Mouse (Mus musculus) forebrain, embryonic 13.5 days (tissue): ENCODE measurements around the gene Crybg1. TPM values are rescaled to one million over a fixed set of nuclear protein-coding genes. Genes with fewer than 3 reads are reported as not detected.

Experiments
- ATAC-seq: fragments of 200-750 bp; cut with Nextera tagmentation; 2 replicates; pipeline ENCODE4 v1.8.0; 2017
- H3K27ac ChIP-seq: fragments of 300-500 bp; sonication (generic); 2 replicates; pipeline ENCODE4 v1.5.1; 2015; ENCODE audit warnings: inconsistent platforms, mild to moderate bottlenecking, moderate library complexity
- H3K27me3 ChIP-seq: fragments of 300-500 bp; sonication (generic); 2 replicates; pipeline ENCODE4 v1.6.1; 2015; ENCODE audit warnings: mild to moderate bottlenecking, inconsistent platforms
- H3K36me3 ChIP-seq: fragments of 300-500 bp; sonication (generic); 2 replicates; pipeline ENCODE4 v1.6.1; 2015; ENCODE audit warnings: mild to moderate bottlenecking, inconsistent platforms; ENCODE audit not compliant: poor library complexity, severe bottlenecking
- H3K4me1 ChIP-seq: fragments of 300-500 bp; sonication (generic); 2 replicates; pipeline ENCODE4 v1.6.1; 2015; ENCODE audit warnings: inconsistent platforms
- H3K4me2 ChIP-seq: fragments of 300-500 bp; sonication (generic); 2 replicates; pipeline ENCODE4 v1.6.1; 2015; ENCODE audit warnings: inconsistent platforms, mild to moderate bottlenecking, moderate library complexity
- H3K4me3 ChIP-seq: fragments of 300-500 bp; sonication (generic); 2 replicates; pipeline ENCODE4 v1.5.1; 2015; ENCODE audit warnings: mild to moderate bottlenecking, inconsistent platforms
- H3K9ac ChIP-seq: fragments of 300-500 bp; sonication (generic); 2 replicates; pipeline ENCODE4 v1.6.1; 2015; ENCODE audit warnings: mild to moderate bottlenecking, inconsistent platforms
- H3K9me3 ChIP-seq: fragments of 300-500 bp; sonication (generic); replicated peaks from 2 replicates; pipeline ENCODE4 v1.6.1; 2016; ENCODE audit warnings: inconsistent platforms
- WGBS: fragments of 180-500 bp; shearing (Covaris S2); methylation state at CpG from one replicate; pipeline ENCODE4 v1.1.7; 2015; 5-methylcytosine and 5-hydroxymethylcytosine counted together
- polyA plus RNA-seq: library from polyadenylated mRNA; unstranded; fragments of >200 nt; fragmentation: Nextera tagmentation; extraction: Ambion mirVana; gene quantifications from 2 replicates; pipeline ENCODE4 v1.2.1, GENCODE M21; 2015

Gene Crybg1
- polyA plus RNA-seq, 1 experiment from 2014 or later, result 0.28 TPM

DNA sequence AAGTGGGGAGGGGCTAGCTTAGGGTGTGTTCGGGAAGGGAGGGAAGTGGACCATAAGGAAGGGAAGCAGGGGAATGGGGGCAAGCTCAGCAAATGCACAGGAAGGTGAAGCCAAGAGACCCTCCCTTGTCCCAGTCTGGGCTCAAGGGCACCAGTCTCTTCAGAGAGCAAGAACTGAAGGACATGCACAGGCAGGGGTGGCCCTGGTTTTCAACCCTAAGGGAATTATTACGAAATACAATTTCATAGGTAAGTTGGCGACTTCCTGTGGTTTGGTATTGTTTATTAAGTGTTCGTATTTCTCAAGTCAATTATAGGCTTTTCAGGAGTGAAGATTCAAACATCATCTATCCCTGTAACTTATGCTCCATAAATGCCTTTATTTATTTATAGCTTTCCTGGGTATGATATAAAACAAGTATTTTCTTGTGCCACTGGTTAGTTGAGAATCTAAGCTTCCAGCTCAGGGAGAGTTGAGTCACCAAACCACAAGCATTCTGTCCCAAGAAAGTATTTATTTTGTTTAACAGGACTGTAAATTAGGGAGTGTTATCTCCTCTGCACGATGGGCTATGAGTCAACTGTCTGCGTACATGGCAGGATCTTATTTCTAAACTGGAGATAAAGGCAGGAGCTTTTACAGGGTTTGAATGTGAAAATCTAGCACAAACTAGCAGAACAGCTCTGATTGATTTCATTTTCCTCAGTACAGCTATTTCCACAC, 69.7 kb downstream of the Crybg1 start:
- no peaks in the 10 kb centered on the region for H3K27me3 ChIP-seq
- H3K36me3 ChIP-seq, result no peaks in the 10 kb centered on the region
- 84% methylated on average over 6 of the region's 6 CpGs for WGBS
- no peak overlapping the region for H3K4me2 ChIP-seq
- no peak for ATAC-seq
- no peak overlapping the region for H3K4me3 ChIP-seq
- no peaks in the 10 kb centered on the region for H3K9me3 ChIP-seq
- no peaks in the 10 kb centered on the region for H3K4me1 ChIP-seq
- no peak overlapping the region for H3K27ac ChIP-seq
- no peak overlapping the region for H3K9ac ChIP-seq

DNA sequence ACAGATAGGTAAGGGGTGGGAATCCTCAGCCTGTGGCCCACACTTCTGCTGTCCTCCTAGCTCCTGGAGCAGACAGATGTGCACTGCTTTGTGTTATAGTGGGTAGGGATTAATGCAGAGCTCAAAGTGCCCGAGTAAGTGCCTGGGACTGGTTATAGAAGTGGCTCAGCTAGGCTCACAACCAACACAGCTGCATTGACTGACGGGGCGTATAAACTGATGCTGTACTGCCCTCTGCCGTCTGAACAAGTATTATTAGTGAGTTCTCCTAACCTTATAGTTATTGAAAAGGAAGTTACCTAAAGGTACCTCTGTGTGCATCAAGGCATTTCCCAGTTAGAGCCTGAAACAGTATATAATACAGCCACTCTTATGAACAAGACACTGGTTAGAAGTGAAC, 77.6 kb downstream of the Crybg1 start:
- no peaks in the 10 kb centered on the region for H3K9me3 ChIP-seq
- WGBS, result under 1% methylated on average over 4 of the region's 4 CpGs

DNA sequence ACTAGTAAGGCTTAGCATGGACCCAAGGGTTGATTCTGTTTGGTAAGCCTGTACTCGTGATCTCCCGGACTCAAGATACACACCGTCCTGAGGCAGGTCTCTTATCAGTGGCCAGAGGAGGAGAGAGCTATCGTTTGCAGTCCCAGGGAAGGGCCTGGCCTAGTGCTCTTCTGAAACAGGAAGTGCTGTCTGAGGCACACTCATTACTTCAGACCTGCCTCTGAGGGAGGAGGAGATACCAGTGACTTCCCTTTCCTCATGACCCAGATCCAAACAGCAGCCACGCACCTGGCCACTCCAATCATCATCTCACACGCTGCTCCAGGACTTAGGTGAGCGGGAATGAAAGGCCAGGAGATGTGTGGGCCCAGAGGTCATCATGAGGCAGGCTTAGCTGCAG, 79.5 kb downstream of the Crybg1 start:
- no peak overlapping the region for H3K27ac ChIP-seq

More for the DNA sequence above, 77.6 kb downstream of the Crybg1 start:
- Histone ChIP-seq H3K27ac (no peak overlapping the region), H3K4me3 (no peak overlapping the region), H3K36me3 (no peaks in the 10 kb centered on the region), H3K4me2 (no peak overlapping the region), H3K9ac (no peak overlapping the region), H3K4me1 (no peaks in the 10 kb centered on the region), H3K27me3 (no peaks in the 10 kb centered on the region)
- peak; percentile 86 for ATAC-seq

DNA sequence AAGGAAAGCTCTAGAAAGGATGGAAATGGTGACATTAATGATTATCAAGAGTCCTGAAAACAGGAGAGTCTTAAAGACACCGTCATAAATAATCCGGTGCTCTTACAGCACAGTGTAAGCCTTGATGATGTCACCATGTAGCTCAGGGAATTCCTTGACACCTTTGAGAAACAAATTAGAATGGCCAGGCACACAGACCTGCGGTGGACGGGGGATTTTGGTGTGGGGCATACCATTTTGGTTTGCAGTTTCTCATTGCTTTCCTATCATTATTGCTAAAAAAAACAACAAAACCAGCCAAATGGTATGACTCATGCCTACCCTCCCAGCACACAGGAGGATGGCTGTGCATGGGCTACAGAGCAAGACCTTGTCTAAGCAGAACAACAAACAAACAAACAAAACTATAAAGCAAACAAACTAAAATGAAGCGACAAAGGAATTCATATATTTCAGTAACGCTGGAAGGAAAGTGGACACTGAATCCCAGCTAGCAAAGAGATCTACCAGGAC, 82.7 kb downstream of the Crybg1 start:
- Histone ChIP-seq H3K27ac (no peak overlapping the region), H3K36me3 (no peaks in the 10 kb centered on the region), H3K4me3 (no peak overlapping the region), H3K9ac (no peak overlapping the region), H3K9me3 (no peaks in the 10 kb centered on the region), H3K4me2 (no peak overlapping the region), H3K4me1 (no peaks in the 10 kb centered on the region), H3K27me3 (no peaks in the 10 kb centered on the region)
- no peak for ATAC-seq
- 92% methylated on average over 6 of the region's 6 CpGs for WGBS

More for the DNA sequence above, 79.5 kb downstream of the Crybg1 start:
- H3K4me2 ChIP-seq, result no peak overlapping the region
- no peaks in the 10 kb centered on the region for H3K9me3 ChIP-seq
- H3K4me1 ChIP-seq, result no peaks in the 10 kb centered on the region
- H3K9ac ChIP-seq, result no peak overlapping the region
- no peak overlapping the region for H3K4me3 ChIP-seq
- ATAC-seq, result no peak
- no peaks in the 10 kb centered on the region for H3K36me3 ChIP-seq
- H3K27me3 ChIP-seq, result no peaks in the 10 kb centered on the region
- WGBS, result 93% methylated on average over 7 of the region's 7 CpGs

DNA sequence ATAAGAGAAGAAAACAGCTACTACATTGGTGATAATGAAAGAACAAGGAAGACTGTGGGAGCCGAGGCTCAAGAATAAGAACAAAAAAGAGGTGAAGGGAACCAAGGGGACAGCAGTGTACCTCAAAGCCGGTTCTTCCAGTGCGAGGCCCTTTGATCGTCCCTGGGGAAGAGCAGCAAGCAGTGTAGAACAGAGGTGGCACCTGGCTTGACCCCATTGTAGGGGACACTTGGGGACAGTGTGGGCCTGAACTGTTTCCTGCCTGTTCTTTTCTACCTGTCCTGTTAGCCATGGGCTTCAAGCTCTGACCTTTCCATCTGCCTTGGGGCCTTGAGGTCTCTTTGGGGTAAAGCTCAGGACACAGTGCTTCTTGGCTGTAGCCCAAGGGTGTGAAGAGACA, 85.7 kb downstream of the Crybg1 start:
- Histone ChIP-seq H3K27me3 (no peaks in the 10 kb centered on the region), H3K27ac (no peak overlapping the region), H3K9ac (no peak overlapping the region), H3K9me3 (no peaks in the 10 kb centered on the region), H3K4me2 (no peak overlapping the region), H3K36me3 (no peaks in the 10 kb centered on the region), H3K4me3 (no peak overlapping the region), H3K4me1 (no peaks in the 10 kb centered on the region)
- ATAC-seq, result no peak
- WGBS, result 89% methylated on average over 4 of the region's 4 CpGs

DNA sequence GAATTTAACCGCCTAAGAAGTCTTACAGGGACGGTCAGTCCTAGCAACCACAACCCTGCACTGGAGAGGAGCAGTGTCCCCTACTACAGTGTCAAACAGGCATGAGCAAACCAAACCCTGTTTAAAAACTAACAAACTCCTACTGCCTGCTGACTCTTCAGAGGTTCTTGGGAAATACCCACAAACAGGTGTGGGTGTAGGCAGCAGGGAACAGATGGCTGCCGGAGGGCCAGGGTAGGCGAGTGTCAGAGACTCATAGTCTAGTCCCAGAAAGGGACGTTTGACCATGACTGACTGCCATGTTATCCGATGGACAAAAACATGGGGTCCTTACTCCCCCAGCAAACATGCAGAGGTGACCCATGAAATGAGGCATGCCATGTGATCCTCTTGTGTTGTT, 97.7 kb downstream of the Crybg1 start:
- WGBS, result 89% methylated on average over 6 of the region's 6 CpGs
- no peak overlapping the region for H3K27ac ChIP-seq
- H3K4me1 ChIP-seq, result no peaks in the 10 kb centered on the region
- H3K27me3 ChIP-seq, result no peaks in the 10 kb centered on the region
- H3K4me3 ChIP-seq, result no peak overlapping the region
- H3K36me3 ChIP-seq, result no peaks in the 10 kb centered on the region
- H3K9ac ChIP-seq, result no peak overlapping the region
- H3K9me3 ChIP-seq, result no peaks in the 10 kb centered on the region
- H3K4me2 ChIP-seq, result no peak overlapping the region
- ATAC-seq, result no peak

DNA sequence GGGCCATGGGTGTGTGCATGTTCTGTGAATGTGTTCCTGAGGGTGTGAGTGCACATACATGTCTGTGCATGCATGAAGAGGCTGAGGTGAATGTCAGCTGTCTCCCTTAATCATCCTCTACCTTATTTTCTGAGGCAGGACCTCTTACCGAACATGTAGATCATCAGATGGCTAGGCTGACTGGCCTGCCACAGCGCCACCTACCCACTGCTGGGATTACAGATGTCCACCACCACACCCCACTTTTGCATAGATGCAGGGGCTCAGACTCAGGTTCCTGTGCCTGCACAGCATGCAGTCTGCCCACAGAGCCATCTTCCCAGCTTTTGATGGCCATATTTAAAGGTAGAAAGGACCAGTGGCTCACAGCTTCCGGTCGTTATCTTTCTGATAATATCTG, 103.9 kb downstream of the Crybg1 start:
- no peaks in the 10 kb centered on the region for H3K4me1 ChIP-seq
- H3K9me3 ChIP-seq, result no peaks in the 10 kb centered on the region
- no peaks in the 10 kb centered on the region for H3K27me3 ChIP-seq
- no peaks in the 10 kb centered on the region for H3K36me3 ChIP-seq
- no peak overlapping the region for H3K27ac ChIP-seq
- no peak overlapping the region for H3K4me2 ChIP-seq
- no peak overlapping the region for H3K4me3 ChIP-seq
- H3K9ac ChIP-seq, result no peak overlapping the region
- ATAC-seq, result no peak
- WGBS, result 69% methylated on average over 4 of the region's 4 CpGs

DNA sequence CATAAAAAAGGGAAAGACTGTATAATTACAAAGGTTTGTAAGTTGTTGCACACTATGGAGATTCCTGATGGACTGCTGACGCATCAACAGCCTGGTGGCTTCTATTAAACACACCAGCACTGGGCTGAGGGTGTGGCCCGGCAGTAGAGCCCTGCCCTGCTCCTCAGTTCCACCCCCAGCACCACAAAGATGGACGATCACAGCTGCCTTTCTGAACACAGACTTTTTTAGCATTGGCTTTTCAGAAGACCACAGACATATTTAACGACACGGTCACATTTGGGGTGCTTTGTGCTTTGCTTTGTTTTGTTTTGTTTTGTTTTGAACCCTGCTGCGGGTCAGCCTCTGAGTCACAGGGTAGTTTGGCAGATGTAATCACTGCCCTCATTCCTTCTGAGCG, 105.0 kb downstream of the Crybg1 start:
- H3K4me2 ChIP-seq, result no peak overlapping the region
- WGBS, result 69% methylated on average over 7 of the region's 7 CpGs
- H3K4me3 ChIP-seq, result no peak overlapping the region
- H3K9ac ChIP-seq, result no peak overlapping the region
- no peaks in the 10 kb centered on the region for H3K36me3 ChIP-seq
- no peak for ATAC-seq
- H3K27me3 ChIP-seq, result no peaks in the 10 kb centered on the region
- H3K27ac ChIP-seq, result no peak overlapping the region
- no peaks in the 10 kb centered on the region for H3K9me3 ChIP-seq
- H3K4me1 ChIP-seq, result no peaks in the 10 kb centered on the region

DNA sequence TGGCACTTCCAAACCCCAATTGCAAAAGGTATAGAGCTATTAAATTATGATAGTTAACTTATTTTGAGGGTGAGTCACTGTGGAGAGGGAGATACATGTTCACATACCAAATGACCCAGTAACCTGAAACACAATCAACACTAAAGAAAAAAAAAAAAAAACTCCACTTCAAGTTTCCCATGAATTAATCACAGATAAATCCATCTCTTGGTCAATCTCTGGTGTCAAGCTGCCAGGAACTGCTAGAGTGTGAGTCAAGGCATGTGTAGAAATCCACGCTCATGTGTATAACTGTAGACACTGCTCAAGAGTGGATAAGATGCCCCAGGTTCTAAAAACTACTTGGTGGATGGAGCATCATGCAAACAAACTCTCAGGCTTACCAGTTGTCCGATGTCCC, 109.5 kb downstream of the Crybg1 start:
- Histone ChIP-seq H3K4me3 (no peak overlapping the region), H3K9me3 (no peaks in the 10 kb centered on the region), H3K27ac (no peak overlapping the region), H3K4me1 (no peaks in the 10 kb centered on the region), H3K36me3 (no peaks in the 10 kb centered on the region), H3K9ac (no peak overlapping the region), H3K27me3 (no peaks in the 10 kb centered on the region), H3K4me2 (no peak overlapping the region)
- 90% methylated on average over 2 of the region's 2 CpGs for WGBS
- no peak for ATAC-seq

DNA sequence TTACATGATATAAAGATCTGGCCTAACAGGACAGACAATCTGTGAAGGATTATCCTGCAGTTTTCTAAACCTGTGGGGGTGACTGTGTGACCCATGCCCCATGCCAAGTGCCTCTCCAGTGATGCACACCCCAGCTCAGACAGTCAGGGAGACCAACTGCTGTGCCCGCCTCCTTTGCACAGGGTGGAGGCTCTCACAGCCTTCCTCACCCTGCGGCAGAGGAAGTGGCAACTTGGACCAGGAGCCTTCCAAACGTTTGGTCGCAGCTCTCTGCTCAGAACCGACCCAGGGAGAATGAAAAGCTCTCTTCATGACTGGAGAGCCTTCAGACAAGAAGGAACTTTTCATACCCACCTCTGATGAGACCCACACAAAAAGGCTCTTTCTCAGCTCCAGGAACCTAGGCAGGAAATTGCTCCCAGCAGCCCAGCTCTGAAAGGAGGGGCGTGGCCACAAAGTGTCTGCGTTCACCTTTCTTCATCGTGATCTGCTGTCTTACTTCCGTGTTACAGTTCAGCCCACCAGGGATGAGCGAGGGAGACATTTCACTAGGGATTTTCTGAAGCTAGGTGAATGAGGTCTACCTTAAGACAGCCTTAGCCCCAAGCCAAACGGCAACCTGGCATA, 110.6 kb downstream of the Crybg1 start:
- WGBS, result 60% methylated on average over 11 of the region's 11 CpGs
- no peak for ATAC-seq

DNA sequence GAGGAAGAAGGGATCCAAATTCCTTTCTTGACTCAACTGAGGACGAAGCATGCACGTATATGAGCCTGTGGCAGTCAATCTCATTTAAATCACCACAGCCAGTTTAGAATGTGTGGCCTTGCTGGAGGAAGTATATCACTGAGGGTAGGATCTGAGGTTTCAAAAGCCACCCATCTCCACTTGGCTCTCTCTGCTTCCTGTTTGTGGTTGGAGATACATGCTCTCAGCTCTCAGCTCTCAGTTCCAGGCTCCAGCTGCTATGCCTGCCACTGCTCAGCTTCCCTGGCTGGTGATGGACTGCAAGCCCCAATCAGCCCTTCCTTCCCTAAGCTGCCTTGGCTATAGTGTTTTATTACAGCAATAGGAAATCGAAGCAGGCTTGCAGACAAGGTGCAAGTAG, 119.1 kb downstream of the Crybg1 start:
- Histone ChIP-seq H3K4me1 (no peaks in the 10 kb centered on the region), H3K36me3 (no peaks in the 10 kb centered on the region), H3K9ac (no peak overlapping the region), H3K9me3 (no peaks in the 10 kb centered on the region), H3K27me3 (no peaks in the 10 kb centered on the region), H3K27ac (no peak overlapping the region), H3K4me3 (no peak overlapping the region), H3K4me2 (no peak overlapping the region)
- WGBS, result 91% methylated on average over 3 of the region's 3 CpGs
- ATAC-seq, result no peak

More for the DNA sequence above, 110.6 kb downstream of the Crybg1 start:
- no peaks in the 10 kb centered on the region for H3K9me3 ChIP-seq
- H3K4me3 ChIP-seq, result no peak overlapping the region
- no peaks in the 10 kb centered on the region for H3K4me1 ChIP-seq
- H3K27me3 ChIP-seq, result no peaks in the 10 kb centered on the region
- H3K27ac ChIP-seq, result no peak overlapping the region
- H3K36me3 ChIP-seq, result no peaks in the 10 kb centered on the region
- no peak overlapping the region for H3K4me2 ChIP-seq
- no peak overlapping the region for H3K9ac ChIP-seq

DNA sequence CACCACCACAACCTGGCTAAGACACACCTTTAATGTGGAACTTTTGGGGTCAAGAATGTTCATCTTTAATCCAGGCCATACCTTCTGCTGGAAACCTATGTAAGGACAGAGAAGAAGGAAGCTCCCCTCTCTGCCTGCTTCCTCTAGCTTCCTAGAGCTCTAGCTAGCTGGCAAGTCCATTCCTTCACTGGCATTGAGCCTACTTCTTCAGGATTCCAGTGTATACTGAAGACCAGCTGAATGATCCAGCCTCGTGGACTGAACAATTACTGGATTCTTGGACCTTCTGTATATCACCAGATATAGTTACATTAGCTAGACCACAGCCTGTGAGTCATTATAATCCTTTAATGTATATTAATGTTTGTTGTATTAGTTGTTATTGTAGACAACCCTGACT, 121.4 kb downstream of the Crybg1 start:
- H3K9ac ChIP-seq, result no peak overlapping the region

More for the DNA sequence above, 121.4 kb downstream of the Crybg1 start:
- no peaks in the 10 kb centered on the region for H3K27me3 ChIP-seq
- no peaks in the 10 kb centered on the region for H3K36me3 ChIP-seq
- no peaks in the 10 kb centered on the region for H3K9me3 ChIP-seq
- no peaks in the 10 kb centered on the region for H3K4me1 ChIP-seq
- H3K27ac ChIP-seq, result no peak overlapping the region
- ATAC-seq, result no peak
- no peak overlapping the region for H3K4me3 ChIP-seq
- 55% methylated on average over 1 of the region's 1 CpGs for WGBS
- no peak overlapping the region for H3K4me2 ChIP-seq
